Mouse (Mus musculus): ENCODE data around the gene Eno2. TPM values are rescaled to one million over a fixed set of nuclear protein-coding genes. Genes with fewer than 3 reads are reported as not detected.

Gene Eno2
- total RNA-seq, 1 experiment from 2014 or later, result 0.46 TPM

DNA sequence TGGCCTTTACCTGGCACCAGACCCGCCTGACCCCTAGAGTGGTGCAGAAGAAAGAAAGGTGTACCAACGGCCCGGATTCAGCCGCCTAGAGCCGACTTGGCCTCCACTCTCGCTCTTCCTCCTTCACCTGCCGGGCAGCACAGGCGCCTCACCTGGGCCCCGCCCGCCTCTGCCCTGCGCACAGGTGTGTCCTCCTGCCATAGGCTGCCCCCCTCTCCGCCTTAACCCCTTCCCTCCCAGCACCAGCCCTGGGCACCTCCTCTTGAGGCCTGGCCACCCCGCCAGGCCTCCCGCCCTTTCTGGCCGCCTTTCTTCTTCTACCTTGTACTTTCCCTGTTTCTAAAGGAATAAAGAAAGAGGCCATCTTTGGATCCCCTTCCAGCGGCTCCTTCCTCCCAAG lies 50.8 kb downstream of the Eno2 start:
- ATAC-seq (replicated peaks; ENCODE audit: low read depth, poor library complexity, severe bottlenecking), result no peak

DNA sequence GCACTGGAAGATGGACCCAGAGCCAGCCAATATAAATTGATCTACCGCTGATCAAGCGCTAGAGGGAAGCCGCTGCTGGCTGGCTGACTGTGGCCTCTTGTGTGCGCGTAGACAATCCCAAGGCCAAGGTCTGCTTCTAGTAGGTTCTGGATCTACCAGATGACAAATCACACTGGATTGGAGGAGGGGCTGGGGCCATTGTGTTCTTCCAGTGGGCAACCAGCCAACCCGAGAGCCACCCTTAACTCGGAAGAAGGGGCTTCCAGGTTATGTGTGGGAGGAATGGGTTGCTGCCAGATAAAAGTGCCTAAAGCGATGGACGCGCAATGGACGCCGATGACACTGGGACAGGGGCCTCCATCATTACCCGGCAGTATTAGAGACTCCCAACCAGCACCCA lies 51.5 kb downstream of the Eno2 start:
- no peak for ATAC-seq (replicated peaks; ENCODE audit: low read depth, poor library complexity, severe bottlenecking)

- peak; percentile 37 for ATAC-seq (replicated peaks; ENCODE audit: low read depth, poor library complexity, severe bottlenecking)
Observed at GRCm38 (mm10) chr6:124716864-124717490, 52.5 kb downstream of the Eno2 start.

DNA sequence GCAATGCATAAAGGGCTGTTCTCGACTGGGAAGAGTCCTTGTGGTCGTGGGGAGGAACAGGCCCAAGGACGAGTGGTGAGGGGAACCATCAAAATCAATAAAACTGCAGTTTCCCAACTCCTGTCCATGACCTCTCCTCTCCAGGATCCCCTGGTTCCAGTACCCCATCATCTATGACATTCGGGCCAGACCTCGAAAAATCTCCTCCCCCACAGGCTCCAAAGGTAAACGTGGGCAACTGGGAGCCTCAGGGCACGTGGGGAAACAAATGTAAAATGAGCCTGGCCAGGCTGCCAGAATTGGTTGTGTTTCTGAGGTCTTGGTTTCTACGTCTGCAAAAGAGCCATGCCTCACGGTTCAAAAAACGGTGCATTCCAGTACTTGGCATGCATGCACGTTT lies 56.6 kb downstream of the Eno2 start:
- no peak for ATAC-seq (replicated peaks; ENCODE audit: low read depth, poor library complexity, severe bottlenecking)

DNA sequence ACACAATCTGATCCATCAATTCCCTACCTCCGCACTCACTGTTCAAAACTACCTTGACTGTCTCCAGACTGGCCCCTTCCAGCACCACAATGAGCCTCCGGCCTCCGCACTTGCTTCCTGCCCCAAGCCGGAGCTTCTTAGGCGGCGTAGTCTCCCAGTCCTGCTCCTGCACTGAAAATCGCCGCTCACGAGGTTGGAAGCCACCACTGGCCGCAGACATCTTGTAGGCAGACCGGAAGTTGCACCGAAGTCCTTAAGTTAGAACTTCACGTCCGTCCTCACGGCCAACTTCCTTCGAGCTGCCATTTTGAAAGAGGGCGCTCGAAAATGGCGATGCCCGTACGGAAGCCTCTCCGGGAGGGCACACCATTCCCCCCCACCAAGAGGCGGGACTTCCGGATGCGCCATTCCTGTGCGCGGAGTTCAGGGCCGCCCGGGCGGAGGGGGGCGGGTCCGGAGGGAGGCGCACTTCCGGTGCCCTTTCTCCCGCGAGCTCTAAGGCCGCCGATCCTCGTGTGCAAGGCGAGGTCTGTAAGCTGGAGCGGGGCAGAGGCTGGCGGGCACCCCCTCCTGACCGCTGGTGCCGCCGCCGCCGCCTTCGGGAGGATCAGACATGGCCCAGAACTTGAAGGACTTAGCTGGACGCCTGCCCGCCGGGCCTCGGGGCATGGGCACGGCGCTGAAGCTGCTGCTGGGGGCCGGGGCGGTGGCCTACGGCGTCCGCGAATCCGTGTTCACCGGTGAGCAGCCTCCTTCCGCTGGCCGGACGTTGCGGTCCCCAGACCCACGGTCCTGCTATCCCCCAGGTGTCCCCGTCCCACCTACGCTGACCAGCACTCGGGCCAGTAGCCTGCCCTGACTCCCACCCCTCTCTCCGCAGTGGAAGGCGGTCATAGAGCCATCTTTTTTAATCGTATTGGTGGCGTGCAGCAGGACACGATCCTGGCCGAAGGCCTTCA lies 57.4 kb downstream of the Eno2 start, which contains the start of the genes Emg1 and Phb2:
Gene Emg1, minus strand, starts transcription at position 355 of the 959 bp plus-strand sequence.
Gene Phb2, plus strand, starts transcription at position 513 of the 959 bp plus-strand sequence.
- ATAC-seq (replicated peaks; ENCODE audit: low read depth, poor library complexity, severe bottlenecking), result peak; percentile 92

Other genes with a start within 250 kb of the Eno2 start
- gene C1s1, start 227.3 kb downstream of the Eno2 start, total RNA-seq (2017), result not detected in 2 replicates
- gene C1rb, start 199.4 kb downstream of the Eno2 start, total RNA-seq (2017), result not detected in 2 replicates
- gene C1s2, start 133.6 kb downstream of the Eno2 start, total RNA-seq (2017), result 0.23 TPM in 1 of 2 replicates, not detected in the other
- 31.5 and 34.1 TPM in 2 replicates for gene Lpcat3, start 106.6 kb downstream of the Eno2 start, total RNA-seq (2017)
- gene Emg1, start 57.5 kb downstream of the Eno2 start, total RNA-seq (2017), result 222 and 280 TPM in 2 replicates
- gene Phb2, start 57.3 kb downstream of the Eno2 start, total RNA-seq (2017), result 402 and 404 TPM in 2 replicates
- gene Ptpn6, start 31.0 kb downstream of the Eno2 start, total RNA-seq (2017), result 235 and 315 TPM in 2 replicates
- gene Grcc10, start 28.3 kb downstream of the Eno2 start, total RNA-seq (2017), result 112 and 129 TPM in 2 replicates
- gene Gm45234, start 13.7 kb downstream of the Eno2 start, total RNA-seq (2017), result not detected in 2 replicates
- 4.6 and 6.7 TPM in 2 replicates for gene Atn1, start 13.1 kb downstream of the Eno2 start, total RNA-seq (2017)
- not detected in 2 replicates for gene Lrrc23, start 10.1 kb upstream of the Eno2 start, total RNA-seq (2017)
- 1.1 and 3.8 TPM in 2 replicates for gene Spsb2, start 39.0 kb upstream of the Eno2 start, total RNA-seq (2017)
- gene Tpi1, start 44.6 kb upstream of the Eno2 start, total RNA-seq (2017), result 158 and 197 TPM in 2 replicates
- gene Usp5, start 59.8 kb upstream of the Eno2 start, total RNA-seq (2017), result 76.5 and 84.3 TPM in 2 replicates
- 73.5 and 92.1 TPM in 2 replicates for gene Cdca3, start 59.9 kb upstream of the Eno2 start, total RNA-seq (2017)
- not detected in 2 replicates for gene Gnb3, start 70.6 kb upstream of the Eno2 start, total RNA-seq (2017)
- gene P3h3, start 88.1 kb upstream of the Eno2 start, total RNA-seq (2017), result 8.3 and 8.7 TPM in 2 replicates
- 0.24 and 0.32 TPM in 2 replicates for gene Gpr162, start 94.3 kb upstream of the Eno2 start, total RNA-seq (2017)
- 0.73 TPM in 2 replicates for gene Cd4, start 118.5 kb upstream of the Eno2 start, total RNA-seq (2017)
- gene Lag3, start 142.0 kb upstream of the Eno2 start, total RNA-seq (2017), result 0.82 and 1.6 TPM in 2 replicates
- gene Ptms, start 150.4 kb upstream of the Eno2 start, total RNA-seq (2017), result 40.3 and 71.3 TPM in 2 replicates
- gene Mlf2, start 161.7 kb upstream of the Eno2 start, total RNA-seq (2017), result 54.9 and 61.1 TPM in 2 replicates
- gene Cops7a, start 195.9 kb upstream of the Eno2 start, total RNA-seq (2017), result 45.6 and 48.1 TPM in 2 replicates
- not detected in 2 replicates for gene Pianp, start 227.0 kb upstream of the Eno2 start, total RNA-seq (2017)
- gene Zfp384, start 239.5 kb upstream of the Eno2 start, total RNA-seq (2017), result 19.7 and 27.0 TPM in 2 replicates